Comparison of ENCODE assay signal across 7 mouse cellular contexts in the genomic region with DNA sequence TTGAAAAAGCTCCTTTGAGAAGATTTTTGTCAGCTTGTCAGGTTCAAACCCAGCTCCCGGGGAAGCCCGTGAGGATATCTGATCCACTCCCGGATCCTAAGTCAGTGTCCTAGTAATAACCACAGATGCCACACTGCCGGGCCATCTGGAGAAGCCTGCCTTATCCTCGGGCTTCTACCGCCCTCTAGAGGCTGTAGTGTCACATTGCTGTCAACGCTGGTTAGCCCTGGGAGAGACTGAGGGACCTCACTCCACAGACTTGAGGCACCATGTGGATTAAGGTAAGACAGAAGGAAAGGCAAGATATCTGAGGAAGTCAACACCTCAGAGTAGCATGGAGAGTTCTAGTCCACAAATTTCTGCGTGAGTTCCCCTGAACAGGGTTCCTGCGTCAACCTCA.
A peak's percentile ranks its signal among the peaks of the same experiment; 100 is the strongest.
DNase-seq lines count a peak whose midpoint lies in the region; ATAC-seq and TF ChIP-seq lines count a peak whose summit lies in the region.

No protein-coding gene starts in this region.

- ATAC-seq in intestine, embryonic 15.5 days = peak; percentile 79
- ATAC-seq in midbrain, embryonic 12.5 days (ENCODE audit: low FRiP score, low read depth) = peak; percentile 78

- no peaks in the 10 kb centered on the region for H3K27me3 ChIP-seq in intestine, embryonic 15.5 days (replicated peaks)
- H3K27me3 ChIP-seq in midbrain, embryonic 12.5 days = no peaks in the 10 kb centered on the region
- no peaks in the 10 kb centered on the region for H3K27me3 ChIP-seq in small intestine, adult 2 months (ENCODE audit: control insufficient read depth, insufficient read depth, low read length)

- H3K27ac ChIP-seq in intestine, embryonic 15.5 days = no peak overlapping the region
- no peak overlapping the region for H3K27ac ChIP-seq in midbrain, embryonic 12.5 days (replicated peaks)
- H3K27ac ChIP-seq in small intestine, adult 2 months (ENCODE audit: insufficient read depth, low read depth, low read length) = no peak overlapping the region

- intact Hi-C loops in left cerebral cortex, postnatal 14 days (cut with DNase I) = loop anchor here (1.0 to 10.0 kb wide), 4 partner anchors 78 to 1027 kb away; a partner anchor contains a TSS

- peak; percentile 71 for DNase-seq in adrenal gland, adult 8-10 months
- DNase-seq in embryo, embryonic 10.5 days (ENCODE audit: low spot score) = peak; percentile 95
- peak; percentile 48 to 73 for DNase-seq in gastrocnemius, postnatal 4 days (ENCODE audit: low spot score in 2 of 2)
- peak; percentile 85 to 87 for DNase-seq in left cerebral cortex, postnatal 14 days (ENCODE audit: low spot score in 2 of 2)

- peak; percentile 93; the same call in 1 of the 2 replicates for TF ChIP-seq CTCF in small intestine, adult 2 months (IDR thresholded peaks at IDR 0.05; ENCODE audit: extremely low read depth, insufficient read length, insufficient replicate concordance, low read depth, low read length)

- no peaks in the 10 kb centered on the region for H3K4me1 ChIP-seq in intestine, embryonic 15.5 days (replicated peaks)
- H3K4me1 ChIP-seq in midbrain, embryonic 12.5 days = peaks cover 6% of the 10 kb centered on the region; the same call in 1 of the 2 replicates
- H3K4me1 ChIP-seq in small intestine, adult 2 months (ENCODE audit: control insufficient read depth, insufficient read depth, insufficient read length, low read length) = no peaks in the 10 kb centered on the region

- no peak overlapping the region for H3K9ac ChIP-seq in intestine, embryonic 15.5 days
- H3K9ac ChIP-seq in midbrain, embryonic 12.5 days (replicated peaks) = no peak overlapping the region

- H3K4me3 ChIP-seq in intestine, embryonic 15.5 days (replicated peaks) = no peak overlapping the region
- H3K4me3 ChIP-seq in midbrain, embryonic 12.5 days = no peak overlapping the region
- no peak overlapping the region for H3K4me3 ChIP-seq in small intestine, adult 2 months (ENCODE audit: low read depth, low read length)

- no peaks in the 10 kb centered on the region for H3K36me3 ChIP-seq in intestine, embryonic 15.5 days
- no peaks in the 10 kb centered on the region for H3K36me3 ChIP-seq in midbrain, embryonic 12.5 days
- peaks cover 36% of the 10 kb centered on the region for H3K36me3 ChIP-seq in small intestine, adult 2 months (ENCODE audit: control insufficient read depth, insufficient read depth, low read length)

- H3K4me2 ChIP-seq in intestine, embryonic 15.5 days (replicated peaks) = no peak overlapping the region
- H3K4me2 ChIP-seq in midbrain, embryonic 12.5 days (replicated peaks) = no peak overlapping the region

- no peak for TF ChIP-seq POLR2A in small intestine, adult 2 months (IDR thresholded peaks at IDR 0.05; ENCODE audit: low read depth, low read length)

- 14% methylated on average over 9 of the region's 9 CpGs for WGBS in intestine, embryonic 15.5 days
- WGBS in midbrain, embryonic 12.5 days = 11% methylated on average over 9 of the region's 9 CpGs
- 14% methylated on average over 9 of the region's 9 CpGs for WGBS in small intestine, adult 2 months

- H3K9me3 ChIP-seq in intestine, embryonic 15.5 days = no peaks in the 10 kb centered on the region
- H3K9me3 ChIP-seq in midbrain, embryonic 12.5 days = no peaks in the 10 kb centered on the region
